Mouse (Mus musculus) kidney, postnatal 4 days (tissue): ENCODE results near the gene Wdr5.
A peak's percentile ranks its signal among the peaks of the same experiment; 100 is the strongest.

Source experiments
- DNase-seq, 2 experiments: peaks; one replicate each; pipeline ENCODE4 v3.0.0; 2021; ENCODE audit warnings: mixed read lengths in 2 of 2

The Wdr5 gene

DNA sequence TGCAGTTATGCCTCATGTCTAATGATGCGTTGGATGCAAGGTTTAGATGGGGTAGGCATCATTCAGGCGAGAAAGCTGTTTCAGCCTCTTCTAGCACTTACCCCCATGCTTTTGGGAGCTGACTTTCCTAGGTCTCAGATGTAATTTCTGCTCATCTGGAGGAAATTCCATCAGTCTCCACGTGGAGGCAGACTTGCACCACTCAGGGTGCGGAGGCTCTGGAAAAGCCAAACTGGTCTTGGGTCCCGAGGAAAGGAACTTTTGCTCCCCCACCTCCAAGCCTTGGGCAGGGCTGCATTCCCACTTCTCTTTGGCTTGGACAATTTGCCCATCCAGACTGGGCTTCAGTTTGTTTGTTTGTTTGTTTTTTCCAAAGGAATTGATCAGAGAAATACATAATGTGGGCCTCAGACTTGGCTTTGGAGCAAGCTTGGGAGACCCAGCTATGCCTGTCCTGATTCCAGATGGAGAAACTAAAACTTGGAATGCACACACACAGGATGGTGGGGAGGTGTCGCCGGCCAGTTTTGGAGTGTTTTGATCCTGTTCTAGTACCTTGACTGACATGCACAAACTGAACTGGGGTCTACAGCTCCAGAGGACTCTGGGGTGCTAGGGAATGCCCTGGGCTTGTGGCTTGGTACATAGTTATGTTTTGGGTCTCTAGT is 37.8 kb downstream of the Wdr5 start:
- peak; percentile 86 to 87 for DNase-seq

DNA sequence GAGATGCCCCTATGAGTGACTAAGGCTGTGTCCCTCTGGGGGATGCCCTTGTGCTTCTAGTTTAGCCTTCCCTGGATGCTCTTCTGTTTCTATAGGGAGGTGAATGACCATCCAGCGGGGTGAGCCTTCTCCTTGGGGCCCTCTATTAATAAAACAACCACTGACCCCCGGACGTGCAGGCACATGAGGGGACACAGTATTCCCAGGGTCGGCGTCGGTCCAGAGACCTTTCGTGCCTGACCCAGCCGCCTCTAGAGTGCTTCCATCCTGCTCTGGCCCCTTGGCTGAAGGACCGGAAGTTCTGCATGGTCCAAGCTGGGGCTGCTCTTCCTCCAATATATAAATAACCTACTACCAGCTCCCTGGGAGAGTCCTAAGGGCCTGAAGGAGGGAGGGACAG is 39.4 kb downstream of the Wdr5 start:
- DNase-seq, result peak; percentile 57 to 71

DNA sequence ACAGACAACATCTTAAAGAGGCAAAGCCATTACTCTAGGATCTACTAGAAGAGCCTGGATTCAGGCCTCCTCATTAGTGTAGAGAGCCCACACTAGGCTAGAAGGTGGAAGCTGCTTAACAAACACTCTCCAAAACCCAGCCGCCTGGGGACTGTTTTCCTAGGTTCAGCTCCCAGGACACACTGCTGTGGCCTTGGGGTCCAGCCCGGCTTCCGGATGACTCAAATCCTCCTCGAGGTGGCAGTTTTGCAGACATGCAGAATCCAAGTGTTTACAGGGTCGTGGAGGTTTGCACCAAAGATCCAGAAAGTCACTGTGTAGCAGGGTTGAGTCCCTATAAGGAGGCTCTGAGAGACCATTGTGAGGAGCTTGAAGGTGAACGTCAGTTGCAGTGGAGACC is 42.0 kb downstream of the Wdr5 start:
- no peak for DNase-seq

DNA sequence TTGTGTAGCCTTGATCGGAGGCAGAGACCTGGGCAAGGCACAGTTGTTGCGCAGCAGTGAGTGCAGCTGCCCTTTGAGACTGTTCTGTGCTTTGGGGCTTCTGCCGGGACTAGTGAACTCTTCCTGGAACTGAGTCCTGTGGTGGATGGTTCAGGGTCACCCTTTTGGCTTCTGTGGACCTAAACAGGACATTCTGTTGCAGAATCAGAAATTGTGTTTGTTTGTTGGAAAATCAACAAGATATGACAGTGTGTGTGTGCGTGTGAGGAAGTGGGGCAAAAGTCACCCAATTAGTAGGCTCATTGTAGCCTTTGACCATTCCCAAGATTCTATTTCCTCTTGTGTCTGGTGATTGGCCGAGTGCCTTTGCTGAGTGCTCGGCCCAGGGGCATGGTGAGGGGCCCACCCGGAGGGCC is 45.8 kb downstream of the Wdr5 start:
- DNase-seq, result no peak

DNA sequence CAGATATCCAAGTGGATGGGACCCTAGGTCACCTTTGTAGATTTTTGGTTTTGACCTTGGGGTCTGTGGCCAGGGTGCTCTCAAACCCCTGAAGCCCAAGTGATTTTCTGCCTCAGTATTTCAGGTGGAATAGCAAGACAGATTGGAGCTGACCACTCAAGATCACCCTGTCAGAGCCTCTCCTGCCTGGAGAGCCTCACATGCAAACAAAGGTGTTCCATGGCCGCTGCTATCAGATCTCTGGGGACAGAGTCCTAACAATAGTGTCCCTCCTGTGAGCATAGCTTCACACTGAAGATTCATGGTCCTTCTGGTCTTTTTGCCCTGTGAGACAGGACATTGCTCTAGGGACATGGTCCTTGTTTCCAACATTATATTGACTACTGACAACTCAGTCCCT is 46.2 kb downstream of the Wdr5 start:
- no peak for DNase-seq

DNA sequence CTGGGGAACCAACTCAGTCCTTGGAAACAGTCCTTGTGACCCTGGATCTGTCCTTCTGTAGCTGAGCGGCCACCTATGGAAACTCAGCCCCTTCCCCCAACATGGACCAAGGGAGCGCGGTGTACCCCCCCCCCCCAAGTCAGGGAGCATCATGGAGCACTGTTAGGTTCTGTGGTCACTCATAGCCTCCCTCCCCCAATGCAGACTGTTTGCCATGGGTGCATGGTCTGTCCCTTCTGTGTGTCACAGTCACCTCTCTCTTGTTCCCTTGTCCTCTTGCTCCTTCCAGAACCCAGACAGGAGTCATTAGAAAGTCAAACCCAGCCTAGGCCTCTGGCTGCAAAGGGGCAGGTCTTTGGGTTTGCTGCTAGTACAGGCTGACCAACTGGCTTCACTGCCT is 46.9 kb downstream of the Wdr5 start:
- DNase-seq, result no peak

DNA sequence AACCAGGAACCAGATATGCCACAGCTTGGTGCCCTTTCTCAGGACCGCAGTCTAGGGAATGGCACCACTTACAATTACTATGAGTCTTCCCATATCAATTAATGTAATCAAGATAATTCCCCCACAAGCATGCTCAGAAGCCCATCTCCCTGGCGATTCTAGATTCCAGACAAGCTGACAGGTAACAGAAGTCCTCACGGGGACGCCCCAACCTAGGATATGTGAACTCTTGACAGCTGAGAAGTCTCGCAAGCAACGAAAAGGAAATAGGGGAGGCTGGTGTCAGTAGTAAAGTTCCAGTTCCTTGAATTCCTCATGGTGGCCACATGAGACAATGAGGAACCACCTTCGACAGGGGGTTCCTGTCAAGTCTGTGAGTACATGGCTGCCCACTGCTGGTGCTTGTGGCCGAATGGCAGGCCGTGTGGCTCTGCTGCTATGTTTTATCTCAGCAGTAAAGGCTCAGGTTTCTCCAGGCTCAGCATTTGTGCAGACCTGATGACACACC is 48.7 kb downstream of the Wdr5 start:
- DNase-seq, result no peak

DNA sequence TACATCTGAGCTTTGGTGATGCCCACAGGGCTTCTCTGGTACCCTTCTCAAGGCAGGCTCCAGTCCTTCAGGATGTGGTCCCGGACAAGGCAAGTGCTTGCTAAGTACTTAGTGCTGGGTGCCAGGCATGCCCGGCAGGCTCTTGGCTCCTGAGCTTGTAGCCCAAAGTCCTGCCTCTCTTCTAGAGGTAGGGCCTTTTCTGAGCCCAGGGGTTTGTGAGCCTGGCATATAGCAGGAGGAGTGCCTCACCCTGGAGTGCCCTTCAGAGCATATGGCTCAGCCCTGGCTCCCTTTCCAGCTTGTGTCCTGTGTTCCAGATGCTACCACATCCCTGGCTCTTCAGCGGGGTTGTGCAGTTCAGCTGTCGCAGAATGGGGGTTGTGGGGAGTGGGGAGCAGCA is 49.7 kb downstream of the Wdr5 start:
- no peak for DNase-seq

DNA sequence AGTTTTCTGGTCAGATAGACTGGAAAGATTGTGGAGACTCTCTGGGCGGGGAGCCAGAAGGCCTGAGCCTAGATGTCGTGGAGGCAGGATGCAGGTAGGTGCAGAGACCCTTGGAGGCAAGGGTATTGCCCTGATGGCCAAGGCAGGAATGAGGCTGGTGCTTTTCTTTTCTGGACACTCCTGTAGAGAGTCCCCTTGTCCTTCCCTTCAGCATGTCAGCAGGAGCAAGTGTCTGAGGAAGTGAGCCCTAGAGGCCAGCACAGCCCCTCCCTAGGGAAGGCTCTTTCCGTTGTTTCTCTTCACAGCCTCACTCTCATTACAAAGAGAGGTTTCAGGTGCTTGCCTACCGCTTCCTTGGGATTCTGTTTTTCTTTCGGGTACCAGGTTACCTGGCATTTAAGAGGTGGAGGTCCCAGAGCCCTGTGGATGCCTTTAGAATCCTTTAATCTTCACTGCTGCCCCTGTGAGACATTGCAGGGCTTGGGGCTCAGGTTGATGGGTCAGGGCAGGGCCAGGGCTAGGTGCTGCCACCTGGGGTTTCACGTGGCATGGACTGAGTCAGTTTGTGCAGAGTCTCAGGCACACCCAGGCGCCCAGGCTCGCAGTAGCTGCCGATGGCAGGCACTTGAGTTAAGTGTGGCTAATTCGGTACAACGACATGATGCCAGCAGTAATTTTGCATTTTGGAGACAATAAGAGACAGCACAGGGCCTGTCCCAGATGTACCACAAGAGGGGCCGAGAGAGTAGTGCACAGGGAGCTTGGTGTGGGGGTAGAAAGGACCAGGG is 50.6 kb downstream of the Wdr5 start:
- no peak for DNase-seq

DNA sequence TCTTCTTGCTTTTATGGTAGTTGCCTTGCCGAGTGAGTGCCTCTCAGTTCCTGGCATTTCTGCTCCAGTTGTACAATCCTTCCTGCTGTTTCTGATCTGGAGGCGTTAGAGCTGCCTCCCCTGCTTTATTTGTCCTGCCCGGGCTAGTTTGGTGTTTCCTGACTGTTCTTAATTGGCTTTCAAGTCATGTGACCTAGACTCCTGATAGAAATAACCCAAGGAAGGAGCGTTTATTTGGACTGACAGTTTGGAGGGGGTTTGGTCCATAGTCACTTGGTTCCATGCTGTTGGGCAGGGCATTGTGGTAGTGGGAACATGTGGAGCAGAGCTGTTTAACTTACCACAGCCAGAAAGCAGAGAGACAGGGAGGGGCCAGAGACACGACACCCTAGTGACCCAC is 55.9 kb downstream of the Wdr5 start:
- DNase-seq, result no peak

DNA sequence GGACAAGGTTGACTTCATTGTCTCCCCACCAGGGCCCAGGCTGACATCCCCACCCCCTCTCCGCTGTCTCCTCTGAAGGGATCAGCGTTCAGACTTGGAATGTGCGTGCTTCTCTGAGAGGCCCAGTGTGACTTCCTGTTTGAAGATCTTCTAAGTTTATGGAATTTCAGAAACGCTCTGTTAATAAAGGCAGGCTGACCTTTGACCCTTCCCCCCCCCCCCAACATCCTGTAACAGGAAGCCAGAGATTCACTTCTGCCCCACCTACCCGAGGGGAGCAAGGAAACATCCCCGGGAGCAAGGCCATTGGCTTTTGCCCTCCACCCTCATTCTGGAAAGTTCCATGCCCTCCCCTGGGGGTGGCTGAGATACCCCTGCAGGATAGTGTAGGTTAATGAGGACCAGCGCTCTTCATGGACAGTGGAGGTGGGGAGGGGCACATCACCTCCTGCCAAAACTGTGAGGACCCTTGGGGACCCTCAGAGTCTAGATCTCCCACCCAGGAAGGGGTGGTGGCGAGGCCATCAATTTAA is 57.4 kb downstream of the Wdr5 start:
- DNase-seq, result peak; percentile 60 to 73

DNA sequence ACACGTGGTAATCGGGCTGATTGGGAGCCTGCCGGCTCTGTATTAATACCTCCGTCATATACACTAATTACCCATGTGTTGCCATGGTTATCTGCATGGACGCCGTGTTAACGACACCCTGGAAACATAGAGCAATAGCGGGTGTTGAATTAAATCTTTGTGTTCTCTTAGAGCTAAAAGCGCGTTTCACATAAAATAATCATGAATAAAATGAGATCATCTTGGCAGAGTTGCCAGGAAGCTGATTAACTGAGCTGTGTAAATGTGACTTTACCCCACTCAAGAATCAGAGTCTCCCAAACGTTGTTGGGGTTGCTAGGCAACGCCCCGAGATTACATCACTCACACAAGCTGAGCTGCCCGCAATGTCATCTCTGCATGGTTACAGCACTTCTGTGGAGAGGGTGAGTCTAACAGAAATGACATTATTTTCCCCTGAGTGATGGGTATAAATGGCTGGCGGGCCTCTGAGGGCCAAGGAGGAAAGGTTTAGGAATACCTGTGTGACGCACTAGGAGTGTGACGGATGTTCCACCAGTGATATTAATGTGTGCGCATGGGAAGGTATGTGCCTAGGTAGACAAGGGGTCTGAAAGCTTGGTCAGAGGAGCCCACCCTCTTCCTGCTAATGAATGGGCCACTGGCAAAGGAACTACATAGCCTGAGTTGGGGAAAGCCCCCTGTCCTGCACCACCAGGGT is 58.1 kb downstream of the Wdr5 start:
- DNase-seq, result peak; percentile 65 to 78

DNA sequence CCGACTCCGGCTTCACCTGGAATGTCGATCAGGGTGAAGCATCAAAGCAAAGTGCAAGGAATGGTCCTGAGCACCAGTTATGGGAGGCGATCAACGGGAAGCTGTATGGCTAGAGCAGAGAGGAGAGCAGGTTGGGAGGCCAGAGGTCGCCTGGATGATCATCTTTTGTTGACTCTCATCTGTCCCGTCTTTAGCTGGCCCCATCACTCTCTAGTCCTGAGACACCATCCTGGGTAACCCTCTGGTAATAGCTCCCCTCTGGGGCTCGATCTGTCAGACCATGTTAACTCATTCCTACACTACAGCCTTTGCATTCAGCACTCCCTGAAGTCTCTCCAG is 58.6 kb downstream of the Wdr5 start:
- DNase-seq, result no peak

DNA sequence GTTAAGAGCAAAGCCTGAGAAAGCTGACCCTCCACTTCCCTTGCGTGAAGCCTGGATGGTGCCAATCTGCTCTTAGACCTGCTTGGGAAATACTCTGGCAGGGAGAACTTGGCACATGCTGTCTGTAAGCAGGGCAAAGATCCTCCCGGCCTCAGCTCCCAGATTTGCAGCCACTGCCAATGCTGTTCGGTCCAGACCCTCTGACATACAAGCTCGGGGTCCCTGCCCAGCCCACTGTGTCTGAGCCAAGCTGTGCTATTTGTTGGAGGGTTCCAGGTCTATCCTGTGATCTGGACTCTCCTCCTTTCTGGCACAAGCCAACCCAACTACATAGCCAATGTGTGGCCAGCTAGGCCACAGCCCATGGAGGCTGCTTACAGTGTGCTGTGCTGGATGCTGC is 61.5 kb downstream of the Wdr5 start:
- DNase-seq, result no peak

DNA sequence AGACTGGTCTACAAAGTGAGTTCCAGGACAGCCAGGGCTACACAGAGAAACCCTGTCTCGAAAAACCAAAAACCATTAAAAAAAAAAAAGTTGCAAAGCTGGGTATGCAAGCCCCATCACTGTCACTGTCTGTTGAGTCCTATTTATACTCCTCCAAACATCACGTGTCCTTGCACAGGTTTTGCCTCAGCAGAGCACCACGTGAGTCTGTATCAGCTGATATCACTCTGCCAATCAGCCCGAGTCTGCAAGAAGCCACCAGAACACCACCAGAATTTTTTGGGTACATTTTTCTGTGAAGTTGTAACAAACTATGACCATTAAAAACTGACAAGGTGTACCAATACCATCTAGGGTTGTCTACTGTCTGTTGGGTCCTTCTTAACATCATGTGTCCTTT is 63.6 kb downstream of the Wdr5 start:
- no peak for DNase-seq

DNA sequence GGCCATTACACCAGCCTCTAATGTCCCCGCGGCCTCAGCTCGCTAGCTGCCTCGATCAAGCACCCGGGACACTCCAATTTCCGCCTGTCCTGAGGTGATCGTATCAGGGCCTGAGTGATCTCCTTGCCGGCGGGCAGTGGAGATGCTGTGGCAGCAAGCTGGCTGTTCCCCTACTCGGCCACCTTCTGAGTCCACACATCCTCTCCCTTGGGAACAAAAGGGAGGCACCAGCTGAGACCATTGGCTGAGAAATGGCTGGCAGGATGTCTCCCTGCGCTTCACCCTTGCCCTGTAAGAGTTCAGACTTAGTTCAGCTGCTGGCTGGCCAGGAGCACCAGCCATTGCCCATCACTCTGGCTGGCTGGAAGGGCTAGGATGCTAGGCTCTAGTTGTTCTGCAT is 67.2 kb downstream of the Wdr5 start:
- DNase-seq, result peak in 1 of 2 experiments; percentile 26

DNA sequence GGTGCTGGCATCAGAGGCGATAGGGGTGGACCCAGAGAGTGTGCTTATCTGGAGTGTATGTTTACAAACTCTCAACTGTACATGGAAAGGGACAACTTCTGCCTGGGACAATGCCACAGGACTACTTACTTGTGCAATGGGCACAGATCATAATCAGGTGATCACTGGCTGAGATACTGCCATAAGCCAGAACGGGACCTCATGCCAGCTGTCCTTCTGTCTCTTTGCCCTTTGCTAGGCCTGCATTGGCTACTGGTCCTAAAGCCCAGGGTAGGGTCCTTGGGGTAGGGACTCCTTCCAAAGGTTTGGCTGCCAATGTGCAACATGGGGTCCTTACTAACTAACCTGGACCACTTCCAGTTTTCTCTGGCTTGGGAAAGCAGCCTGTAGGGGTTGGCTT is 68.1 kb downstream of the Wdr5 start:
- no peak for DNase-seq

DNA sequence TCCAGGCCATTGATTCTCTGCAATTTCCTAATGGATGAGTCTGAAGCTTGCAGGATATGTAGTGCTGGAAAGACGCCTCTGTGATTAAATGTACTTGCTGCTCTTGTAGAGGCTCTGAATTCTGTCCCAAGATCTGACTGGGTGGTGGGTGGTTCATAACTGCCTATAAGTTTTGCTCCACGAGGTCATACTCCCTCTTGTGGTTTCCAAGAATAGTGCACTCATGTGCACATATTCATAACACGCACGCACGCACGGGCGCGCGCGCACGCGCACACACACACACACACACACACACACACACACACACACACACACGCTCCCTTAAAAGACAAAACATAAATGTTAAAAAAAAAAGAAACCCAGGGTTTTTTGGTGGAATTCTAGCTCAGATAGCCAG is 69.6 kb downstream of the Wdr5 start:
- DNase-seq, result no peak
